Mouse (Mus musculus): Measurements from ENCODE around the gene 2310061I04Rik. TPM values are rescaled to one million over a fixed set of nuclear protein-coding genes. Genes with fewer than 3 reads are reported as not detected.
A peak's percentile ranks its signal among the peaks of the same experiment; 100 is the strongest.
"Not testable (repeated sequence)": the region's sequence is repeated elsewhere in the genome, so short reads cannot be mapped to it uniquely, and the experiment has no call there.

The 2310061I04Rik gene
- 10 to 100 TPM; 12.4 to 17.5 TPM for polyA plus RNA-seq (2017; shearing (Covaris generic))

- ATAC-seq = peak; percentile 55
These were observed at the start of gene 2310061I04Rik for GRCm38 (mm10) chr17:35896781-35897643. Gene 2310061I04Rik (minus strand): TSS chr17:35897431.

DNA sequence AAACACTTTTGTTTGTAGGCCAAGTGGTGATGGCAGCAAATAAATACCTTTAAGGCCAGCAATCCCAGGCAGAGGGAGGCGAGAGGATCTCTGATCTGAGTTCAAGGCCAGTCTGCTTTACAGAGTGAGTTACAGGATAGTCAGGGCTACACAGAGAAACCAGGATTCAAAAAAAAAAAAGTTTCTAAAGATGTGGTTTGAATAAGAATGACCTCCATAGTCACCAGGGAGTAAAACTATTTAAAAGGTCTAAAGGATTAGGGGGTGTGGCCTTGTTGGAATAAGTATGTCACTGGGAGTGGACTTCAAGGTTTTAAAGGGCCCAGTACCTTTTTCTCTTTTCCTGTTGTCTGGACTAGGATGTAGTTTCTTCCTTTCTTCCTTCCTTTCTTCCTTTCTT, 42.7 kb upstream of the 2310061I04Rik start:
- no peak for ATAC-seq

DNA sequence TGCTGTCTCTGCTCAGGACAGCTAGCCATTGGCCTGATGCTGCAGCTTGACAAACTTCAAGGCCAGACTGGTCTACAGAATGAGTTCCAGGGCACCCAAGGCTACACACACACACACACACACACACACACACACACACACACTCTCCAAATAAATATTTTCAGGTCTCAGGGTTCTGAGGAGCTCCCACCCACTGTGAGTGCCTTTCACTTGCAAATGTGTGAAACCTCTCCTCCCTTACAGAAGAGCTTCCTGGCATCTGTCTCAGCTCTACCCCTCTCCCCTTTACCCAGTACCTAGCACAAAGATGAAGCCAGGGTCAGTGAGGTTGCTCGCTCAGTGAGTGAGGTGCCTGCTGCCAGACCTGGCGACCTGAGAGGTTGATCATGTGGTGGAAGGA, 41.9 kb upstream of the 2310061I04Rik start:
- ATAC-seq = no peak

- ATAC-seq = peak; percentile 59
These were observed 40.6 kb upstream of the 2310061I04Rik start for GRCm38 (mm10) chr17:35937700-35938348.

- not testable (repeated sequence) for ATAC-seq
These were observed 38.5 kb upstream of the 2310061I04Rik start for GRCm38 (mm10) chr17:35935763-35936162.

DNA sequence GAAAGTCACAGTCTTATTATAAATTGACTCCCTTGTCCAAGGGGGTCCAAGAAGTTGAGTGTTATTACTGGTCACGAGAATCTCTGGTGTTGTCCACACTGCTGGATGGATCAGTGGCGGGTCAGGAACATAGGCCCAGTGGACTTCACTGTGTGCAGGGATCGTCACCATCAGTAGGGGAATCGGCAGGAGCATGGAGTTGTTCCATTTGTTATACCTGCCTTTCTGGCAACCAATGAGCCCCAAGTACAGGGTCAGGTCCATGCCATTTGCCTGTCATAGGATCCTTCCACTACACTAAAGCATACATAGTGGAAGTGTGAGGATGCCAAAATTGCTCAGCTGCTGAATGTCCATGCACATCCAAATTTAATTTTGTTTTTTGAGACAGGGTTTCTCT, 35.4 kb upstream of the 2310061I04Rik start:
- no peak for ATAC-seq

GRCm38 (mm10) chr17:35930627-35931026, 33.4 kb upstream of the 2310061I04Rik start:
- ATAC-seq = no peak

GRCm38 (mm10) chr17:35929534-35929933, 32.3 kb upstream of the 2310061I04Rik start:
- ATAC-seq = no peak

GRCm38 (mm10) chr17:35927471-35927870, 30.2 kb upstream of the 2310061I04Rik start:
- no peak for ATAC-seq

DNA sequence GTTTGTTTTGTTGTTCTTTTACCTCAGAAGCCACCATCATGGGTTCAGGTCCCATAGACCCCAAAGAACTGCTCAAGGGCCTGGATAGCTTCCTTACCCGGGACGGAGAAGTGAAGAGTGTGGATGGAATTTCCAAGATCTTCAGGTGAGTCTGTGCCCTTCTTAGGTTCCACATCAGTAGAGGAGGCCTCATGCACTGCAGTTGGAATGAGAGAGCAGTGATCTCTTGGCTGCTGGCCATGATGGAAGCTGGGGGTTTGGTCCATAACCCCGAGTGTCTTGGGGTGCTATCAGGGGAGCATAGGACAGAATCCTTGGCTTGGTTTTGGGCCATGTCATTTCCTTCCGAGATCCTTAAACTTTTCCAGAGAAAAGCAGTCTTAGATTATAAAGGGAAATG, 26.1 kb upstream of the 2310061I04Rik start:
- ATAC-seq = no peak

DNA sequence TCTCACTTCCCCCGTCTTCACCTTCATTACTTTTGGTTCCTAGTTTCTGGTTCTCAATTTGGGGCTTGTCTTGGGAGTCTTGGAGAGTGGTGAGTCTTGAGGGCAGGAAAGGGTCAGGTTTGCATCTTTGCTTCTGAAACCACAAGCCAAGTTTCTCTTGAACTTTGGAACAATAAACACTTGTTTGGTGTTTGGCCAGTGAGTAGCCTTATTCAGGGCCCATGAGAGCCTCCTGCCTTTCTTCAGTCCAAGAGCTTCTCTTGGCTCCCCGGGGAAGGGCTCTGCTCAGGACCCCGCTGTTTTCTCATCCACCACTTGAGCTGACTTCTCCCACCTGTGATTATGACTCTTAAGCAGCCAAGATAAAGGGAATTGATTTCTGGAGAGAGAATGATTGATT, 25.3 kb upstream of the 2310061I04Rik start:
- no peak for ATAC-seq

DNA sequence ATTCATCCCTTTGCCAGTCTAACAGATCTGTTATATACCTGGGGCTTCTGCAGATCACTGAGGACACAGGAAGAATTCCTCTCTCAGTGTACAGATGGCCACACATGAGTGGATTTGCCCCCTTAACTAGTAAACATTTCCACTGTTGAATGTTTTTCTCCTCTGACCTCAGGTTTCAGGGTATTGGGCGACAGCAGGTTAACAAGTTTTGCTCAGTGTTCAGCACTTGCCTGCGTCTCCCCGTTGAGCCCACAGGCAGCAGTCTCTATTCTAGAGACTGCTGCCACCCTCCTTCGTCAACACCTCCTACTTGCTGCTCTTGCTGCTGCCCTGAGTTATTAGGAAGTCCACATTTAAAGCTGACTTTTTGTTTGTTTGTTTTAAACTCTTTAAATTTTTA, 24.5 kb upstream of the 2310061I04Rik start:
- ATAC-seq = no peak

DNA sequence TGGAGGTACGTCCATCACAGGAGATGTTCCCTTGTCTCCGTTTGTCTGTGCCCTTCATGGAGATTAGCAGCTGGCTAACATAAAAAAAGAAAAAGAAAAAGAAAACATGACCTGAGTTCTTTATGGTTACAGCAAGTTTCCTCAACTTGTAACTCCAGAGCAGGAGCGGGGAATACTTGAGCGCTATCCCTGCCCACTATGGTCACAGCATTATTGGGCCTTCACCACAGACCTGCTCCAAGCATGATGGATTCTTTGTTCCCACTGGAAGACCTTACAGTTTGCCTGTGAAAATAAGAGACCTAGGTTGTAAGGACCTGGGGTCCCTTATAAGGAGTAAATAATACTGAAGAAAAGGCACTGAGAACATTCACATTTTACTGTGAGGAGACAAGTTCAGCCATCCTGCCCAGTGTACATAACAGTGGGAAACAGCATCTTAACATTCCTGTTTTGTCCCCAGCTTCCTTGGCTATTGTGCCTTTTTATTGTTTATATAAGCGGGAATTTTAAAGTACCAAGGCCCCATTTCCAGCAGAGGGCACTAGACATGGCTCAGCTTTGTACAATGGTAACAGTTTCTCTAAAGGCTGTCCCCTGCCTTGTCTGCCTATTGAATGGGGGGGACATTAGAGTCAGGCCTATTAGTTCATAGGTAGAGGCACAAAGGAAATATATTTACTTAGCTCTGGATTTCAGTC, 23.8 kb upstream of the 2310061I04Rik start:
- ATAC-seq = no peak

DNA sequence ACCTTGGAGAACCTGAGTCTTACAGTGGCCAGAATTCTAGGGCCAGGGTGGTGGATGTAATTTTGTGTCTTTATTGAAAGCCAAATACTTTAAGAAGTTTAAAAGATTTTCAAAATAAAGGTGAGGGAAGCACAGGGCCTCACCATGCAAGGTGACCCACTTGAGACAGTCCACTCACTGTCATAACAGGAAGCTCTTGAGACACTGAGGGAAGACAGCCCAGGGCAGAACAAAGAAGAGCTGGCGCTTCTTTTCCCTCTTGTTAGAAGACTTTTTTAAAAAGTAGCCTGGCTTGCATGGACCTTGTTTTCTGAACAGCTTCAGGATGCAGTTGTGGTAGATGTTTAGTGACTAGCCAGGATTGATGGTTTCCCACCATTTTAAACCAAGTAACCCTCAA, 23.2 kb upstream of the 2310061I04Rik start:
- ATAC-seq = no peak

DNA sequence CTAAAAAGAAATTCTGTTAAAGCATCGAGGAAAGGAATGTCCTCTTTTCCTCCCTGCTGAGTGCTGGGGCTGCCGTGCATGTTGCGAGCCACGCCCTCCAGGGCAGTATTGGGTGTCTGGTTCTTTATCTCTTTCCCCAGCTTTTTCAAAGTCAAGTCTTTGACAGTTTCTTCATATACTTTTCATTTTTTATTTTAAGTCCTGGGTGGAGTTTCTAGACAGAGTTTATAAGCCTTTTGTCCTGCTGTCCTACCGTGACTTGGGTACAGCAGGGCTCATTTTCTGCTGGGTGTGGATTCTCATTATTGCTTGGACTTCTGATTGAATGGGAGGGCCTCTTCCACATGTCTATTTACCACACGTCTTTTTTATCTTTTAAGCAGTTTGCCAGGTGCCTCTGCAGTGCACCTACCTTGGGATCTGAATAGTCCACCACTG, 22.7 kb upstream of the 2310061I04Rik start:
- no peak for ATAC-seq

DNA sequence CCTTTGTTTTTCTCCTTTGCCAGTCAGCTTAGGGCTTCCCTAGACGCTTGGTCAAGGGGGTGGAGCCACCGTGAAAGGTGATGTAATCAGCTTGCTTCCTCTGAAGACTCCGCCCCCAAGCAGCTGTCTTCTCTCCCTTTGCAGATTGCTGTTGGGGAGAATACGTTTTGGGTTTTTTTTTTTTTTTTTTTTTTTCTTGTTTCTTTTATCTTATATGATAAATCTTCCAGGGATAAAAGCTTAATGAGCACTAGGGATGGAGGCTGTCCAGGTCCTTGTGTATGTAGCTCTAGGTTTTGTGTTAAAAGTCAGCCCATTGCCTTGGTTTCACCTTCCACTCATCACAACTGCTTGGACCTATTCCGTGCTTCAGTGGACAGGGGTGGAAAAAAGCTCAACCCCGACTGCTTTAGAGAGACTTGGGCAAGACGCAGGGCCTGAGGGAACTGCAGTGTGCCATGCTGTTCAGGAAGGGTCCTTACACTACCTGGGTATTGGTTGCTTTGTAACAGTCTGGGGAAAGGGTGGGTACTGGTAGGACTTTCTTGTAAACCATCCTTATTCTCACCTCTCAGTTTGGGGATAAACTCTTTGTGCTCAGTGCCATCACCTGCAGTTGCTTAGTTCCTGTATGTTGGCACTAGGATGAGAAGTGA, 22.0 kb upstream of the 2310061I04Rik start:
- peak; percentile 47 for ATAC-seq

DNA sequence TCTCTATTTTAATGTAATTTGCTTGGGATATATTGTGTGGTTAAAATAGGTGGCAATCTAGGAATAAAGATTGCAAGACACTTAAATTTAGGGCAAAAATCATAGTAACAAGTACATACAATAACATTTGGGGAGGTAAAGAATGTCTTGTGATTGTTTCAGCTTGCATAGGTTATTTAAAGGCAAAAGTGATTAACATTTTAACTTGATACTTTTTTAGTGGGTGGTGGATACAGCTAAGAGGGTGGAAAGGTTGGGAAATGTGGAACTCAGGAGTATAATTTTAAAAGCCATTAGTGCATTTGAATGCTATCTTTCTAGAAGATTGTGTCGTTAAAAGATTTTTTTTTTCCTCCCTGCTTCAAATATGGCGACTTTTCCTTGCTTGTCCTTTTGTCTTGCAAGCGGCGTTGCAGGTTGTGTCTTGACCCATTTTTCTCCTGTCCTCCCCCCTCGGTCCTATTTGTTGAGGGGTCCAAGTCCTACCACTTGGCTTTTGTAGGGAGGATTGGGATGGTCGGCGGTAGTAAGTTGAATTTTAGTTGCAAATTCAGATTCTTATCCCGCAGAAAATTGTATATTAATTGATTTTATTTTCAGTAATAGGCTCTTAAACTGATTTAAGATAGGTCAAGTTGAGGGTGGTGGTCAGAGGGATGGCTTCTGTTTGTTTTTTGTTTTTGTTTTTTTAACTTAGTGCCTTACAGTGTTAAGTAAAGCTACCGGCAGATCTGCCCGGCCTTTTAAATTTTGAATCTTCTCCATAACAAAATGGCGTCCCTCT, 21.2 kb upstream of the 2310061I04Rik start:
- no peak for ATAC-seq

DNA sequence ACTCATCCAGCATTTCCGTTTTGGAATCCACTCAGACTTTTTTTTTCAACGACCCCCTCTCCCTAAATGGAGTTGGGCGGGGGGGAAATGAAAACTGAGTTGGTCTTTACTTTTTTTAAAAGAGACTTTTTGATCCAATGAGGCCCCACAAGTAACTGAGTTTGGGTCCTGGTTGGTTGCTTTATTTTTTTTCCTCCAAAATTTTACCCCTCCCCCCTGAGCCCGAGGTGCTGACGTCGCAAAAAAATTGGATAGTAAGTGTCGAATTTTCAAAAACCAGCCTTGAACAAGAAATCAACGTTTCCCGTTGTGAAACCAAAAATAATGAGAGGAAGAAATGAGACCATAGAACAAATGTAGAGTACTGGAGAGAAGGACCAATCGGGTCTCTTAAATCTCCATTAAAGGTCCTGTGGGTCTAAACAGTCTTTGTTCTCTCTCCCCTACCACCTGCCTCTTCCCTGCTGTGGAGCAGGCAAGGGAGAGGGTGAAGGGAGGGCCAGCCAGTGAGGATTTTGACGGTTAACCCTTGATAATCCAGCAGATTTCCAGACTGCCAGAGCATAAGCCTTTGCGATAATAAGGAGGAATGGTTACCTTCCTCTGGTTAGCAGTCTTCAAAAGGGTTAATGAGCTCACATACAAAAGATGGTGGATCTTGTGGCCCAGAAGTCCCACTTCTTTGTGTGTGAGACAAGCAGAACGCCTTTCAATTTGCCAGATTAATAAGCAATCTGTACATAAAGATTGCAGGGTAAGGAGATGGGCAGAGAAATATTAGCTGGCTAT, 20.4 kb upstream of the 2310061I04Rik start:
- no peak for ATAC-seq

DNA sequence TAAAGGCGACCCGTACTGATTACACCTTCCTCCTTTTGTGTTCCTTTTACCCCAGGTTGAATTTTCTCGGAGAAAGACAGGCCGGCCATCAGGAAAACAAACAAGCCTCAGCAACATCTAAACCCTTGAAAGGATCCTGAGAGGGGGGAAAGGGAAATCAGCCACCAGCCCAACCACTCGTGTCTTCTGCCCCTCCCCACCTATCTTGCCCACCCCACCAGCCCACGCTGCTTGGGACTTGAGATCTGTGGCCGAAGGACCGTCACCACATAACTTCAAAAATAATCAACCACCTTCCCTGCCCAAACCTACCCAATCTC, 19.9 kb upstream of the 2310061I04Rik start:
- ATAC-seq = no peak

- ATAC-seq = peak; percentile 83
These were observed 19.3 kb upstream of the 2310061I04Rik start, which contains the start of the genes Mrps18b and Ppp1r10 for GRCm38 (mm10) chr17:35916297-35917142. Gene Mrps18b (minus strand): TSS chr17:35916389. Gene Ppp1r10 (plus strand): TSS chr17:35916434.

All from activated CD4-positive, CD25-positive, alpha-beta regulatory T cell, adult 4 months (primary cell).